Mouse (Mus musculus): ENCODE results near the gene Olfr91. TPM values are rescaled to one million over a fixed set of nuclear protein-coding genes. Genes with fewer than 3 reads are reported as not detected.

Gene Olfr91
- polyA plus RNA-seq, 1 experiment, result not detected

GRCm38 (mm10) chr17:37080119-37080518, 18.0 kb downstream of the Olfr91 start:
- TF ChIP-seq TCF3 (IDR thresholded peaks at IDR 0.05; ENCODE audit: insufficient read length, low read depth) (no peak), MAX (IDR thresholded peaks at IDR 0.05; ENCODE audit: low read depth) (no peak), POLR2A (IDR thresholded peaks at IDR 0.05; ENCODE audit: insufficient read length, low read depth) (no peak), REST (IDR thresholded peaks at IDR 0.05; ENCODE audit: insufficient read depth, insufficient read length) (no peak), MYOD1 (IDR thresholded peaks at IDR 0.05; ENCODE audit: control insufficient read depth in 1 of 3, insufficient read length in 2 of 3, low read depth in 2 of 3) (no peak), SRF (IDR thresholded peaks at IDR 0.05; ENCODE audit: control insufficient read depth, insufficient read length, low read depth) (no peak), CEBPB (IDR thresholded peaks at IDR 0.05; ENCODE audit: insufficient read depth, poor library complexity, severe bottlenecking) (no peak), POLR2AphosphoS2 (IDR thresholded peaks at IDR 0.05; ENCODE audit: insufficient read length, low read depth) (no peak)
- H3ac ChIP-seq (ENCODE audit: control insufficient read depth, insufficient read length), result no peak overlapping the region
- H3K4me2 ChIP-seq (ENCODE audit: low read depth), result no peak overlapping the region
- no peaks in the 10 kb centered on the region for H3K27me3 ChIP-seq (ENCODE audit: control insufficient read depth, insufficient read depth, insufficient read length)
- H3K4me3 ChIP-seq, result no peak overlapping the region
- H3K36me3 ChIP-seq (ENCODE audit: control insufficient read depth, insufficient read depth), result no peaks in the 10 kb centered on the region
- no peaks in the 10 kb centered on the region for H3K79me2 ChIP-seq (ENCODE audit: control insufficient read depth, insufficient read depth)

GRCm38 (mm10) chr17:37078990-37079389, 19.1 kb downstream of the Olfr91 start:
- TF ChIP-seq POLR2A (IDR thresholded peaks at IDR 0.05; ENCODE audit: insufficient read length, low read depth) (no peak), TCF3 (IDR thresholded peaks at IDR 0.05; ENCODE audit: insufficient read length, low read depth) (no peak), MYOG (IDR thresholded peaks at IDR 0.05; ENCODE audit: control insufficient read depth in 1 of 3, insufficient read depth in 1 of 3, insufficient read length in 2 of 3, low read depth in 2 of 3) (no peak), USF1 (IDR thresholded peaks at IDR 0.05; ENCODE audit: low read depth) (no peak), SRF (IDR thresholded peaks at IDR 0.05; ENCODE audit: control insufficient read depth, insufficient read length, low read depth) (no peak), E2F4 (IDR thresholded peaks at IDR 0.05; ENCODE audit: insufficient read depth) (no peak), REST (IDR thresholded peaks at IDR 0.05; ENCODE audit: insufficient read depth, insufficient read length) (no peak), CEBPB (IDR thresholded peaks at IDR 0.05; ENCODE audit: insufficient read depth, poor library complexity, severe bottlenecking) (no peak), MYOD1 (IDR thresholded peaks at IDR 0.05; ENCODE audit: control insufficient read depth in 1 of 3, insufficient read length in 2 of 3, low read depth in 2 of 3) (no peak), MAX (IDR thresholded peaks at IDR 0.05; ENCODE audit: low read depth) (no peak), TCF12 (IDR thresholded peaks at IDR 0.05; ENCODE audit: insufficient read depth, poor library complexity, severe bottlenecking) (no peak), POLR2AphosphoS2 (IDR thresholded peaks at IDR 0.05; ENCODE audit: insufficient read length, low read depth) (no peak)
- Histone ChIP-seq H3K27me3 (ENCODE audit: control insufficient read depth, insufficient read depth, insufficient read length) (no peaks in the 10 kb centered on the region), H3K79me2 (ENCODE audit: control insufficient read depth, insufficient read depth) (no peaks in the 10 kb centered on the region), H3K36me3 (ENCODE audit: control insufficient read depth, insufficient read depth) (no peaks in the 10 kb centered on the region), H3ac (ENCODE audit: control insufficient read depth, insufficient read length) (no peak overlapping the region), H3K4me3 (no peak overlapping the region), H3K4me2 (ENCODE audit: low read depth) (no peak overlapping the region)

DNA sequence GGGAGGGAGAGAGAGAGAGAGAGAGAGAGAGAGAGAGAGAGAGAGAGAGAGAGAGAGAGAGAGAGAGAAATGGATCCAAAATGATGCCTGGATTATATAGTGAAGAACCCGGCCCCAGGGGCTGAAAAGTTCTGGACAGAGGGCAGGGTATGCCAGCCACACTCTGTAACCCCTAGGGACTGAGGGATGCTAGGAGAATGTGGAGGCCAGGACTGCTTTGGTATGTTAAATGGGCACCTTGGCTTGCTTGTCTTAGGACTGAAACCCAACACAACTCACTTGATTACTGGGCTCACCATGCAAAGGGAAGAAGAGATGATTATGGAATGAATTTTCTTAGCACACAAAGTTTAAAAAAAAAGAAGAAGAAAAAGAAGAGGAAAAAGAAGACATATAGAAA, 19.9 kb downstream of the Olfr91 start:
- TF ChIP-seq TCF12 (IDR thresholded peaks at IDR 0.05; ENCODE audit: insufficient read depth, poor library complexity, severe bottlenecking) (no peak), CEBPB (IDR thresholded peaks at IDR 0.05; ENCODE audit: insufficient read depth, poor library complexity, severe bottlenecking) (no peak), REST (IDR thresholded peaks at IDR 0.05; ENCODE audit: insufficient read depth, insufficient read length) (no peak), MYOG (IDR thresholded peaks at IDR 0.05; ENCODE audit: control insufficient read depth in 1 of 3, insufficient read depth in 1 of 3, insufficient read length in 2 of 3, low read depth in 2 of 3) (no peak), TCF3 (IDR thresholded peaks at IDR 0.05; ENCODE audit: insufficient read length, low read depth) (no peak), POLR2AphosphoS2 (IDR thresholded peaks at IDR 0.05; ENCODE audit: insufficient read length, low read depth) (no peak), MYOD1 (IDR thresholded peaks at IDR 0.05; ENCODE audit: control insufficient read depth in 1 of 3, insufficient read length in 2 of 3, low read depth in 2 of 3) (no peak), E2F4 (IDR thresholded peaks at IDR 0.05; ENCODE audit: insufficient read depth) (no peak), USF1 (IDR thresholded peaks at IDR 0.05; ENCODE audit: low read depth) (no peak), SRF (IDR thresholded peaks at IDR 0.05; ENCODE audit: control insufficient read depth, insufficient read length, low read depth) (no peak), POLR2A (IDR thresholded peaks at IDR 0.05; ENCODE audit: insufficient read length, low read depth) (no peak), MAX (IDR thresholded peaks at IDR 0.05; ENCODE audit: low read depth) (no peak)

DNA sequence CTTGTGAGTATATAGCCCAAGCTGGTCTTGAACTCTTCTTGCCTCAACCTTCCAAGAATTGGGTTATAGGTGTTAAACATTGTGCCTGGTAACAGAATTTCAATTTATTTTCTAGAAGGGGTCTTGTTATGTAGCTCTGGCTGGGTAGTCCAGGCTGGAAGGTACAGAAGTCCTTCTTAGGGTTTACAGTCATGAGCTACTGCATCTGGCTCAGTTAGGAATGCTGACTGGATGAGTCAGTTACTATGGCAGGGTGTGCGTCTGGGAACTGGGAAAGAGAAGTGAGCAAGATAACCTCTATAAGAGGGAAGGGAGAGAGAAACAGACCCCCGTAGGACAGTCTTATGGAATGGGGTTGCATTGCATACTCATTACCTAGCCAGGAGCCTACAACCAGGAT, 22.3 kb downstream of the Olfr91 start:
- Histone ChIP-seq H3K27me3 (ENCODE audit: control insufficient read depth, insufficient read depth, insufficient read length) (no peaks in the 10 kb centered on the region), H3ac (ENCODE audit: control insufficient read depth, insufficient read length) (no peak overlapping the region), H3K4me2 (ENCODE audit: low read depth) (no peak overlapping the region), H3K79me2 (ENCODE audit: control insufficient read depth, insufficient read depth) (no peaks in the 10 kb centered on the region), H3K36me3 (ENCODE audit: control insufficient read depth, insufficient read depth) (peaks cover 4% of the 10 kb centered on the region), H3K4me3 (no peak overlapping the region)
- TF ChIP-seq REST (IDR thresholded peaks at IDR 0.05; ENCODE audit: insufficient read depth, insufficient read length) (no peak), MAX (IDR thresholded peaks at IDR 0.05; ENCODE audit: low read depth) (no peak), TCF12 (IDR thresholded peaks at IDR 0.05; ENCODE audit: insufficient read depth, poor library complexity, severe bottlenecking) (no peak), MYOD1 (IDR thresholded peaks at IDR 0.05; ENCODE audit: control insufficient read depth in 1 of 3, insufficient read length in 2 of 3, low read depth in 2 of 3) (no peak), SRF (IDR thresholded peaks at IDR 0.05; ENCODE audit: control insufficient read depth, insufficient read length, low read depth) (no peak), CEBPB (IDR thresholded peaks at IDR 0.05; ENCODE audit: insufficient read depth, poor library complexity, severe bottlenecking) (no peak), POLR2A (IDR thresholded peaks at IDR 0.05; ENCODE audit: insufficient read length, low read depth) (no peak), MYOG (IDR thresholded peaks at IDR 0.05; ENCODE audit: control insufficient read depth in 1 of 3, insufficient read depth in 1 of 3, insufficient read length in 2 of 3, low read depth in 2 of 3) (no peak), TCF3 (IDR thresholded peaks at IDR 0.05; ENCODE audit: insufficient read length, low read depth) (no peak), POLR2AphosphoS2 (IDR thresholded peaks at IDR 0.05; ENCODE audit: insufficient read length, low read depth) (no peak), E2F4 (IDR thresholded peaks at IDR 0.05; ENCODE audit: insufficient read depth) (no peak), USF1 (IDR thresholded peaks at IDR 0.05; ENCODE audit: low read depth) (no peak)

More for the DNA sequence above, 19.9 kb downstream of the Olfr91 start:
- H3K79me2 ChIP-seq (ENCODE audit: control insufficient read depth, insufficient read depth), result no peaks in the 10 kb centered on the region
- H3K27me3 ChIP-seq (ENCODE audit: control insufficient read depth, insufficient read depth, insufficient read length), result no peaks in the 10 kb centered on the region
- no peaks in the 10 kb centered on the region for H3K36me3 ChIP-seq (ENCODE audit: control insufficient read depth, insufficient read depth)
- no peak overlapping the region for H3ac ChIP-seq (ENCODE audit: control insufficient read depth, insufficient read length)
- no peak overlapping the region for H3K4me2 ChIP-seq (ENCODE audit: low read depth)
- H3K4me3 ChIP-seq, result no peak overlapping the region

All from myocyte (in vitro differentiated cells).